Mouse (Mus musculus) urinary bladder, postnatal 14 days (tissue): ENCODE data around the gene Skap1.

Source experiments
- DNase-seq: peaks from one replicate; pipeline ENCODE4 v3.0.0; 2021; ENCODE audit warnings: low spot score

The Skap1 gene

GRCm38 (mm10) chr11:96622782-96623181, 158.4 kb downstream of the Skap1 start:
- peak; percentile 73 for DNase-seq

GRCm38 (mm10) chr11:96624436-96624835, 160.0 kb downstream of the Skap1 start:
- no peak for DNase-seq

- no peak for DNase-seq
Observed at GRCm38 (mm10) chr11:96629775-96630174, 165.4 kb downstream of the Skap1 start.

- no peak for DNase-seq
Observed at GRCm38 (mm10) chr11:96631521-96631920, 167.1 kb downstream of the Skap1 start.

DNA sequence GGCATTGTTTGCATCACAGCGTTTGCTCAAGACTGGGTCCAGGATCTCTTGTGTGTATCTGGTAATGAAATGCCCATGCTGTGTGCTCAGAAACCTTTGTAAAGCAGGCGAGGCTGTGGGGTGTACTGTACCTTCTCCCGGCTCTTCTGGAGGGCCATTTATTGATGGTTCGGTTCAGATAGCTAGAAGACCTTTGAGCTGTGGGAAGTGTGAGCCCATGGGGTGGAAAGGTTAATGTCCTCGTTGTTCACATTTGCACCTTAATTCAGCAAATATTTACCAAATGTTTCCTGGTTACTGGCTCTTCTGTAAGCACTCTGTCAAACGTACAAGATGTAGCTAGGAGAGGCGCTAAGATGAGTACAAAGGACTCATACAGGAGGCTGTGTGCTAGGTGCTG, 173.5 kb downstream of the Skap1 start:
- no peak for DNase-seq

DNA sequence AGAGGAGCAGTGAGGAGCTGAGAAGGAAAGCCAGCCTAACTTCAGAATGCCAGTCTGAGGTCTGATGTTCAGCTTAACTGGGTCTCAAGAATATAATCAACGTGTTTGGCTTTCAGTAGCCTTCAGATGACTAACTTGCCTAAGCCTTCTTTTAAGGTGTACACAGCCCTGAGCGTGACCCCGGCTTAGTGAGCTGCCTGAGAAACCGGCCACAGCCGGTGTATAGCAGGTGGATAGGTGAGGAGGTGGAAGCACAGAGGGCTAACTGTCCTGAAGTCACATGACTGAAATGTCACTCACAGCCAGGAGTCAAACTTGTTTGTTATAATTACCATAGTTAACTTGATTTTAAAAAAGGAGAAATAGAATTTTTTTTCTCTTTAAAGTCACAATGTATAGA, 175.4 kb downstream of the Skap1 start:
- no peak for DNase-seq

GRCm38 (mm10) chr11:96642173-96643140, 178.1 kb downstream of the Skap1 start:
- DNase-seq = no peak

- DNase-seq = no peak
Observed at GRCm38 (mm10) chr11:96644969-96645368, 180.6 kb downstream of the Skap1 start.

GRCm38 (mm10) chr11:96645538-96646037, 181.2 kb downstream of the Skap1 start:
- DNase-seq = peak; percentile 8

- DNase-seq = no peak
Observed at GRCm38 (mm10) chr11:96651848-96652247, 187.5 kb downstream of the Skap1 start.

DNA sequence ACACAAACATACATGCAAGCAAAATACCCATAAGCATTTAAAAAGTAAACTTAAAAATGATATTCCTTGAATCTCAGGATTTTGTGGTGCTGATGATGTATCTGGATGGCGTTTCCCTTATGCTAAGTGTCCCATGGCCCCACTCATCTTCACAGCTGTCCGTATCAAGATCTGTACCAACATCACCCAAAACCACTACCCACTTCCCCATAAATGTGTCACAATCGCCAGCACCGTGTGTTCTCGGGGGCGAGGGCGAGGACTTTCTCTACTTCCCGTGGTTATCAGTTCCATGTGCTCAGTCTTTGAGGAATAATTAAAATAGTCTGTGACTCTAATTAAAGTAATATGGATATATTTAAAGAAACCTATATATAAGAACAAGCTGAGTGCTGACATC, 189.5 kb downstream of the Skap1 start:
- no peak for DNase-seq

DNA sequence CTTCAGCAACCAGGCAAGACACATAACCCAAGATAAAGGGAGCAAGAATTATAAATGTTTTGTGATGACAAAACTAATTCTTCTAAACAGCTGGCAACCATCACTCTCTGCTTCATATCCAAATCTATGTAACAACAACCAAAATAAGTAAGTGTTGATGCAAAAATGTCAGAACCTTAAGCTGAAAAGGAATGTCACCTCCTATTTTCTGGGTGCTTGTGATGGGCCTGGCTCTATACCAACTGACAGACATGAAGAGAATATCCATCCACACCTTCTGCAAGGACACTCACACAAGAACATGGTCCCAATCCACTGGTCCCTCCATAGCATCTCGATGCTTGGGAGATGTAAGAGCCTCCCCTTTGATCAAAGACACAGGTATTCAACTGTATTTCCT, 194.0 kb downstream of the Skap1 start:
- no peak for DNase-seq

DNA sequence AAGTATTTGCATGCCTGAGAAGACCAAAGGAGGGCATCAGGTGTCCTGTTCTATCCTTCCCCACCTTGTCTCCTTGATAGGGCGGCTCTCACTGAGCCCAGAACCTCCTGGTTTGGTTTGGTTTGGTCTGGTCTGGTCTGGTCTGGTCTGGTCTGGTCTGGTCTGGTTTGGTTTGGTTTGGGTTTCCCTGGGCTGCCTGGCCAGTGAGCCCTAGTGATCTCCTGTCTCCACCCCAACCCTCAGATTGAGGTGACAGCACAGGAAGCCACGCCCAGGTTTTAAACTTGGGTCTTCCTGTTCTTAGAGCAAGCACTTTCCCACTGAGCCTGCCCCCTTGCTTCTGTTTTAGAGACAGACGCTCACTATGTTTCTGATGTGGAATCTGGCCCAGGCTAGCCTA, 202.5 kb downstream of the Skap1 start:
- no peak for DNase-seq

- DNase-seq = no peak
Observed at GRCm38 (mm10) chr11:96668367-96668766, 204.0 kb downstream of the Skap1 start.

DNA sequence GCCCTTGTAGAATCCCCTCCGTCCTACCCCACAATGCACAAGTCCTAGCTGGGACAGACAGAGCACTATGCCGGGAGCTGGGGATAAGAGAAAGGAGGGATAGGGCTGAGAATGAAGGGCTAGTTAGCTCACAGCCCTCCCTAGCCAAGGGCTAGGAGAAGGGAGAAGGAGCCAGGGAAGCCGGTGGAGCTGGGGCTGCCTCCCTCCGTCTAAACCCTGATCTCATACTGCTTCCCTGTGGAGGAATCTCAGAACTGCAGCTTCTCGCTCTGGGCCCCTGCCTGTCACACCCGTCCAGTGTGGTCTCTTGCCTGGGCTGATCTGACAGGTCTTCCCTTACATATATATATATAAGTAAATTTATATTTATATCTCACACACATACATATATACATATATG, 209.4 kb downstream of the Skap1 start:
- DNase-seq = peak; percentile 53

- DNase-seq = peak; percentile 53
Observed at GRCm38 (mm10) chr11:96674786-96675365, 210.5 kb downstream of the Skap1 start.

DNA sequence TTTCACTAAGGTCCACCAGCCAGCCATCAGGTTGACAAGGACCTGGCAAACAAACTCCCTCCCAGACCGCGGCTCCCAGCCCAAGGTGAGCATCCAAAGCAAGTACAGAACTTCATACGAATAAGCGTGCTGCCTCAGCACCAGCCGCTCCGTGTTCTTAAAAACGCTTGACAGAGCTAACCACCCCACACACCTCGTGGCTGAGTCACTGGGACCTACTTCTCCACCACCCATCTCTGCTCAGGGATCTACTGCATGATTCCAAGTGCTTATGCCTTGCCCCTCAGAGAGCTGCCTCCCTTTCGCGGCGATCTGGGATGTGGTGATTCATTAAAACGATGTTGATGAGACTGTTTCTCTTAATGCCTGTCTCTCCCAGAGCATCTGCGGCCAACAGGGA, 213.6 kb downstream of the Skap1 start:
- DNase-seq = no peak

DNA sequence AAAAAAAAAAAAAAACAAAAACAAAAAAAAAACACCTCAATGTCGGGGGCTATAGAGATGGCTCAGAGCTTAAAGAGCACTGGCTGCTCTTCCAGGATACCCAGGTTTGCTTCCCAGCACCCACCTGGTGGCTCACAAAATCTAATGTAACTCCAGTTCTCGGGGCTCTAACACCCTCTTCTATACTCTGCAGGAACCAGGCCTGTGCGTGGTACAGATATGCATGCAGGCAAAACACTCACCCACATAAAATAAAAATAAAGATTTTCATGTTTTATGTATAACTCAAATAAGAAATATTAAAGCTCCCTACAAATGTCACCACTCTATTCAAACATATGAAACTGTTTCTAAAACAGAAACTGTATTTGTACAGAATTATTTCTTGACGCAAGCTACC, 214.6 kb downstream of the Skap1 start:
- no peak for DNase-seq

DNA sequence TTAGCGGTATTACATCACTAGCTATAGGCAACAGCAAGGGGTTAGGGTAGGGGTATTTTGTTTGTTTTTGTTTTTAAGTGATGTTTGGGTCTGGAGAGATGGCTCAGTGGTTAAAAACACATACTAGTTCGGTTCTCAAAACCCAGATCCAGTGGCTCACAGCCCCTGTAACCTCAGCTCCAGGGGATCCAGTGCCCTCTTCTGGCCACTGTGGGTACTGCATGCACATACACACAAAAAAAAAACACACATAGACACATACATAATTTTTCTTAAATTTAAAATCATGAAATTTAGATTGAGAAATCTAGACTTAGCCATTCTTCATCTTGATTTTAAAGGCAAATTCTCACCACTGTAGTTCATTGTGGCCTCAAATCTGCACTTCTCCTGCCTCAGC, 221.0 kb downstream of the Skap1 start:
- no peak for DNase-seq

DNA sequence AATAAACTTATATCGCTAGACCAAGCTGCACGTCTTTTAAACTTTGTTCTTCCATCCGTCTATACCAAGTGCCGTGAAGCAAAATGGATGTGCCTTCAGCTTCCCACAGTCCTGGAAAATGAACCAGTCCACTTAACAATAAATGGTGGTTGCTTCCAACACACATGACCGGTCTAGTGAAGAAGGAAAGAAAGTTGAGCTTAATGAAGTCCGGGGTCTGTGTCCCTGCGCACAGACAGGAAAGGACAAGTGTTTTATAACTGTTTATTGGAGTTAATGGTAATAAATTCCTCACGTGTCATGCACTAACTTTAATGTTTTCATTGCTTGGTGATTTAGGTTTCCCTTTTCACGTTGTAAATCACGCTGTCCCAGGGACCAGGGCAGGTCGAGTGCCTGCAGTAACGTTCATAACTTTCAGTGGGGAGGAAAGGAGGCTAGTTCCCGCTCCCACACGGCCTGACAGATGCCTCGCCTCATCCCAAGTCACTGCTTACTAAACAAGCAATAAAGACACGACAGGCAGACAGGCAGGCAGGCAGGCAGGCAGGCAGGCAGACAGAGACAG, 222.4 kb downstream of the Skap1 start:
- no peak for DNase-seq

DNA sequence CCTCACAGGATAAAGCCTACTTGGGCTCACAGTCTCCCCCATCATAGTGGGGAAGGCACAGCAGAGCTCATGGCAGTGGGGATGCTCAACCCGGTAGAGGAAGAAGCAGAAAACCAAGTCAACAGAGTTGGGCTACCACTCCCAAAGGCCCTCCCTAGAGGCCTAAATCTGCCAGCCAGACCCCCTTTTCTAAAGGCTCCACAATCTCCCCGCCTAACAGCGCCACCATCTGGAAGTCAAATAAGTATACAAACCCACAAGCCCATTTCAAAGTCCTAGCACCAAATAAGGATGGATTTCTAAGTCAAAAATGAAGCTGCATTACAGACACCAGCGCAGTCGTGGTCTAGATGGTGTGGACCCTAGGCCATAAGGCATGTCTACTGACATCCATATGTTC, 227.9 kb downstream of the Skap1 start:
- DNase-seq = no peak

DNA sequence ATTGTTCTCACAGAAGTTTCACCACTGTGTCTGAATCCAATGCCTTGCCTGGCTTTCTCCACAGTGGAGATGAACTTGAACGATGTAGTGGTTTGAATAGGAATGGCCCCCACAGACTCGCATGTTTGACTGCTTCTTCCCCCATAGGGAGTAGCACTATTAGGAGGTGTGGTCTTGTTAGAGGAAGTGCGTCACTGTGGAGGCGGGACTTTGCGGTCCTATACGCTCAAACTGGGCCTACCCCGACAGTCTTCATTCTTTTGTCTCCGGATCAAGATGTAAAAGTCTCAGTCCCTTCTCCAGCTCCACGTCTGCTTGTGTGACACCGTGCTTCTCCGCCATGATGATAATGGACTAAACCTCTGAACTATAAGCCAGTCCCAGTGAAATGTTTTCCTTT, 229.0 kb downstream of the Skap1 start:
- DNase-seq = no peak

- DNase-seq = no peak
Observed at GRCm38 (mm10) chr11:96694774-96695173, 230.4 kb downstream of the Skap1 start.
